19 mouse cellular contexts compared by ENCODE assay signal in genomic region chr15:62221024-62221819, GRCm38 (mm10).
DNase-seq lines count a peak whose midpoint lies in the region; ATAC-seq and TF ChIP-seq lines count a peak whose summit lies in the region.
"Had no signal": no experiment of that assay in that cellular context is flagged by ENCODE, and none has a peak within 500 bp of the region (broad histone marks: within the 10 kb centered on the region; RNA-seq: fewer than 3 reads in every experiment).

No protein-coding gene starts in this region.

- no peak overlapping the region for H3K27ac ChIP-seq in heart, embryonic 12.5 days (ENCODE audit: poor library complexity, severe bottlenecking)
- H3K27ac ChIP-seq in MEL (ENCODE audit: control insufficient read depth, low read depth, low read length) = peak overlapping the region; percentile 99
- H3K27ac ChIP-seq in intestine, embryonic 16.5 days (ENCODE audit: low read length) = no peak overlapping the region
- no peak overlapping the region for H3K27ac ChIP-seq in hindbrain, embryonic 16.5 days (ENCODE audit: low read depth, low read length)
- H3K27ac ChIP-seq: hindbrain, embryonic 15.5 days; layer of hippocampus, adult 2 months had no signal

- H3K79me2 ChIP-seq in MEL (ENCODE audit: control insufficient read depth, insufficient read depth, low read length, poor library complexity) = peaks cover 70% of the 10 kb centered on the region

- no peak overlapping the region for H3K4me3 ChIP-seq in heart, embryonic 12.5 days
- peak overlapping the region; percentile 4; a peak in 3 of 4 replicates for H3K4me3 ChIP-seq in MEL (ENCODE audit: control insufficient read depth in 1 of 2, insufficient read depth in 1 of 2, low read depth in 2 of 2, low read length in 2 of 2)
- H3K4me3 ChIP-seq in intestine, embryonic 16.5 days (ENCODE audit: low read length) = no peak overlapping the region
- no peak overlapping the region for H3K4me3 ChIP-seq in hindbrain, embryonic 16.5 days (ENCODE audit: low read length)
- H3K4me3 ChIP-seq: hindbrain, embryonic 15.5 days; layer of hippocampus, adult 2 months had no signal

- DNase-seq in heart, adult 18-20 months = no peak
- DNase-seq in MEL (ENCODE audit: low read depth, low spot score) = peak; percentile 98
- no peak for DNase-seq in urinary bladder, adult 18-20 months (ENCODE audit: low spot score in 2 of 2)
- DNase-seq: adrenal gland, postnatal 36 days; B cell, adult 2 months; cerebellum, adult 11 months; gastrocnemius, postnatal 25 days; kidney, adult 9 months; lung, embryonic 14.5 days; right cerebral cortex, adult 18-20 months; thymus, postnatal 14 days had no signal

- no peak for TF ChIP-seq RAD21 in MEL (IDR thresholded peaks at IDR 0.05; ENCODE audit: low read depth, low read length)

- no peak for TF ChIP-seq CTCF in MEL (IDR thresholded peaks at IDR 0.05 in 2 of 3, conservative IDR thresholded peaks at IDR 0.05 in 1 of 3; ENCODE audit: control insufficient read depth in 1 of 3, insufficient read depth in 1 of 3, low read depth in 2 of 3, low read length in 3 of 3, poor library complexity in 1 of 3, severe bottlenecking in 1 of 3)

- 23% methylated on average over 8 of the region's 8 CpGs for WGBS in heart, embryonic 12.5 days
- 78% methylated on average over 8 of the region's 8 CpGs for WGBS in intestine, embryonic 16.5 days
- WGBS in hindbrain, embryonic 16.5 days = 76% methylated on average over 8 of the region's 8 CpGs

- no peaks in the 10 kb centered on the region for H3K27me3 ChIP-seq in heart, embryonic 12.5 days (replicated peaks)
- no peaks in the 10 kb centered on the region for H3K27me3 ChIP-seq in MEL (ENCODE audit: control insufficient read depth in 1 of 2, insufficient read depth in 2 of 2, low read length in 2 of 2)
- no peaks in the 10 kb centered on the region for H3K27me3 ChIP-seq in intestine, embryonic 16.5 days (replicated peaks; ENCODE audit: control insufficient read depth, insufficient read depth, low read length)
- no peaks in the 10 kb centered on the region for H3K27me3 ChIP-seq in hindbrain, embryonic 16.5 days (replicated peaks; ENCODE audit: control insufficient read depth, insufficient read depth, low read length)
- H3K27me3 ChIP-seq: hindbrain, embryonic 15.5 days; megakaryocyte, embryonic 14.5 days had no signal

- TF ChIP-seq POLR2A in MEL (IDR thresholded peaks at IDR 0.05; ENCODE audit: control insufficient read depth in 1 of 2, insufficient read depth in 1 of 2, low read depth in 1 of 2, low read length in 2 of 2, poor library complexity in 1 of 2) = peak in 1 of 2 experiments; percentile 81; a peak in 3 of 4 replicates

- no peak overlapping the region for H3K4me2 ChIP-seq in heart, embryonic 12.5 days
- H3K4me2 ChIP-seq in intestine, embryonic 16.5 days (ENCODE audit: low read depth, low read length) = no peak overlapping the region
- H3K4me2 ChIP-seq in hindbrain, embryonic 16.5 days (ENCODE audit: low read length) = no peak overlapping the region
- H3K4me2 ChIP-seq: hindbrain, embryonic 15.5 days; lung, embryonic 14.5 days had no signal

- TF ChIP-seq EP300 in MEL (IDR thresholded peaks at IDR 0.05; ENCODE audit: low read depth in 1 of 2, low read length in 2 of 2) = no peak

- H3K4me1 ChIP-seq in heart, embryonic 12.5 days (replicated peaks) = peaks cover 22% of the 10 kb centered on the region
- peaks cover 26 to 74% of the 10 kb centered on the region in 2 experiments for H3K4me1 ChIP-seq in MEL (ENCODE audit: control insufficient read depth in 1 of 2, insufficient read depth in 2 of 2, low read length in 2 of 2)
- no peaks in the 10 kb centered on the region for H3K4me1 ChIP-seq in intestine, embryonic 16.5 days (ENCODE audit: control insufficient read depth, insufficient read depth, low read length)
- no peaks in the 10 kb centered on the region for H3K4me1 ChIP-seq in hindbrain, embryonic 16.5 days (ENCODE audit: control insufficient read depth, insufficient read depth, low read depth, low read length)

- no peak overlapping the region for H3K9ac ChIP-seq in heart, embryonic 12.5 days
- peak overlapping the region; percentile 76 for H3K9ac ChIP-seq in MEL (ENCODE audit: control insufficient read depth, low read depth, low read length, poor library complexity, severe bottlenecking)
- no peak overlapping the region for H3K9ac ChIP-seq in intestine, embryonic 16.5 days (ENCODE audit: low read depth, low read length)
- no peak overlapping the region for H3K9ac ChIP-seq in hindbrain, embryonic 16.5 days (ENCODE audit: low read depth, low read length)
- H3K9ac ChIP-seq: hindbrain, embryonic 15.5 days; lung, embryonic 14.5 days had no signal

- H3K9me3 ChIP-seq in heart, embryonic 12.5 days (replicated peaks) = no peaks in the 10 kb centered on the region
- no peaks in the 10 kb centered on the region for H3K9me3 ChIP-seq in MEL (replicated peaks; ENCODE audit: insufficient read depth, low read length)
- H3K9me3 ChIP-seq in intestine, embryonic 16.5 days (ENCODE audit: control insufficient read depth, low read length) = no peaks in the 10 kb centered on the region
- no peaks in the 10 kb centered on the region for H3K9me3 ChIP-seq in hindbrain, embryonic 16.5 days (ENCODE audit: control insufficient read depth, low read length)
- H3K9me3 ChIP-seq: hindbrain, embryonic 15.5 days; megakaryocyte, embryonic 14.5 days had no signal

- H3K36me3 ChIP-seq in heart, embryonic 12.5 days = no peaks in the 10 kb centered on the region
- peaks cover 34 to 90% of the 10 kb centered on the region in 2 experiments for H3K36me3 ChIP-seq in MEL (ENCODE audit: control insufficient read depth in 1 of 2, insufficient read depth in 2 of 2, low read length in 2 of 2)
- H3K36me3 ChIP-seq in intestine, embryonic 16.5 days (ENCODE audit: control insufficient read depth, insufficient read depth, low read length) = no peaks in the 10 kb centered on the region
- no peaks in the 10 kb centered on the region for H3K36me3 ChIP-seq in hindbrain, embryonic 16.5 days (ENCODE audit: control insufficient read depth, insufficient read depth, low read length)
- H3K36me3 ChIP-seq: hindbrain, embryonic 15.5 days had no signal

- ATAC-seq in heart, embryonic 12.5 days (ENCODE audit: insufficient number of reproducible peaks, low FRiP score) = peak; percentile 88
- ATAC-seq in intestine, embryonic 16.5 days = peak; percentile 59
- ATAC-seq in megakaryocyte progenitor cell, adult 5-6 weeks (replicated peaks; ENCODE audit: poor library complexity) = peak; percentile 76
- ATAC-seq in hindbrain, embryonic 16.5 days = no peak
- ATAC-seq: activated CD4-positive, CD25-positive, alpha-beta regulatory T cell, adult 4 months had no signal

TF ChIP-seq in MEL, 35 proteins besides CTCF, POLR2A, EP300 and RAD21:
- TF ChIP-seq ETS1 (IDR thresholded peaks at IDR 0.05; ENCODE audit: low read depth, low read length) (no peak), TBP (IDR thresholded peaks at IDR 0.05; ENCODE audit: low read depth, low read length) (peak; percentile 92), MEF2A (IDR thresholded peaks at IDR 0.05; ENCODE audit: extremely low read depth, insufficient replicate concordance, low read depth, low read length, poor library complexity, severe bottlenecking) (no peak), POLR2AphosphoS5 (IDR thresholded peaks at IDR 0.05; ENCODE audit: borderline replicate concordance, low read depth, low read length) (no peak), MAFK (IDR thresholded peaks at IDR 0.05; ENCODE audit: borderline replicate concordance, low read depth, low read length) (no peak), GATA1 (IDR thresholded peaks at IDR 0.05; ENCODE audit: low read depth, low read length) (peak; percentile 100), TAL1 (IDR thresholded peaks at IDR 0.05; ENCODE audit: low read length) (peak; percentile 100), BHLHE40 (IDR thresholded peaks at IDR 0.05; ENCODE audit: borderline replicate concordance, low read depth, low read length) (no peak), USF2 (IDR thresholded peaks at IDR 0.05; ENCODE audit: borderline replicate concordance in 1 of 2, insufficient read depth in 1 of 2, low read depth in 1 of 2, low read length in 2 of 2) (no peak), NRF1 (IDR thresholded peaks at IDR 0.05; ENCODE audit: insufficient read depth, low read depth, low read length, poor library complexity, severe bottlenecking) (no peak), ZKSCAN1 (IDR thresholded peaks at IDR 0.05; ENCODE audit: low read depth, low read length) (no peak)

Comparison
In these comparisons a context has a peak if more than half of its experiments do, and no peak if none do; other contexts are left out.
1. H3K4me3 ChIP-seq: peak in MEL (2 of 2); none in heart, embryonic 12.5 days (single experiment), intestine, embryonic 16.5 days (single experiment) and hindbrain, embryonic 16.5 days (single experiment).